9 mouse cellular contexts compared by ENCODE assay signal in the genomic region with DNA sequence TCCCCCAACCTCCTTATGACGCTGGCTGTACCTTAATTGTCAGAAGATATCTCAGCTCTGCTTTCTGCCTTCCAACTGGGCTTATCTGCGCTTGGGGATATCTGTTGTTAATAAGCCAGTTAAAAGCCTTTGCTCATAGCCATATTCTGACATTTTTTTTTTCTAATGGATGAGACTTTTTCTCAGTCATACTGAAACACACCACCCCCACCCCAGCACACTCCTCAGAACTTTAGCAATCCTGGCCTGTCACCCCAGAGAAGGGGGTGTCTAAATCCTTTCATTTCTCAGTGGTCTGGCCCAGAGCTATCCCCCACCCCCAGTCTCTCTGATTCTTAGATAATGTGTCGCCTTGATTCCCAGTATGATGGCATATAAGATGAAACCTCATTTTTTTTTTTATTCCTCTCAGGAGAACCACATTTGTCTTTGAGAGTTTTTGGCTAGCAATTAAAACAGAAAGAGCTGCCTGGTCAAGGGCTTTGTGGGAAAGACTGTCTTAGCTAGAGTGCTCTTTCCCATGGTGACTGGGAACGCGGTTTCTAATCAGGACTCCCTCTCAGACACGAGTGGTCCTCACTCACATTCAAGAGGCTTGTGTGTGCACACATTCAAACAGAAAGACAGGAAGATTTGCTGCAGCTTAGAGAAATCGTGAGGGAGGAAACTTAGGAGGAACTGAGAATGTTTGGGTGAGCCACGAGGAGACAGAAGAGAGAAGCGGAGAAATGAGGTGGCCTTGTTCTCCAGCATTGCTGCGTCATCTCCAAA.
A peak's percentile ranks its signal among the peaks of the same experiment; 100 is the strongest.
DNase-seq lines count a peak whose midpoint lies in the region; ATAC-seq and TF ChIP-seq lines count a peak whose summit lies in the region.
"Had no signal": no experiment of that assay in that cellular context is flagged by ENCODE, and none has a peak within 500 bp of the region (broad histone marks: within the 10 kb centered on the region; RNA-seq: fewer than 3 reads in every experiment).

No protein-coding gene starts in this region.

- no peak for TF ChIP-seq POLR2A in spleen, adult 2 months (IDR thresholded peaks at IDR 0.05; ENCODE audit: low read depth, low read length)

- H3K36me3 ChIP-seq in heart, embryonic 10.5 days, result no peaks in the 10 kb centered on the region
- no peaks in the 10 kb centered on the region for H3K36me3 ChIP-seq in spleen, adult 2 months (ENCODE audit: control insufficient read depth, insufficient read depth, low read length)
- H3K36me3 ChIP-seq in limb, embryonic 13.5 days, result no peaks in the 10 kb centered on the region

- peaks cover 58% of the 10 kb centered on the region for H3K4me1 ChIP-seq in heart, embryonic 10.5 days
- peaks cover 3% of the 10 kb centered on the region; the same call in 1 of the 2 replicates for H3K4me1 ChIP-seq in spleen, adult 2 months (ENCODE audit: control insufficient read depth, insufficient read depth, insufficient read length)
- peaks cover 64% of the 10 kb centered on the region for H3K4me1 ChIP-seq in limb, embryonic 13.5 days

- peak overlapping the region; percentile 84 for H3K27ac ChIP-seq in heart, embryonic 10.5 days
- H3K27ac ChIP-seq in spleen, adult 2 months (ENCODE audit: insufficient read depth, low read length), result no peak overlapping the region
- peak overlapping the region; percentile 93 for H3K27ac ChIP-seq in limb, embryonic 13.5 days

- no peaks in the 10 kb centered on the region for H3K27me3 ChIP-seq in heart, embryonic 10.5 days (ENCODE audit: insufficient read depth, poor library complexity, severe bottlenecking)
- H3K27me3 ChIP-seq in spleen, adult 2 months (ENCODE audit: control insufficient read depth, insufficient read depth, low read length), result no peaks in the 10 kb centered on the region
- no peaks in the 10 kb centered on the region for H3K27me3 ChIP-seq in limb, embryonic 13.5 days

- H3K9ac ChIP-seq in limb, embryonic 13.5 days, result peak overlapping the region; percentile 36; the same call in 1 of the 2 replicates

- DNase-seq in heart, embryonic 10.5 days (ENCODE audit: low spot score), result no peak
- DNase-seq in heart, postnatal 4 days, result no peak
- peak; percentile 26 to 27 for DNase-seq in spleen, adult 2 months (ENCODE audit: low read depth in 1 of 2, low spot score in 2 of 2)
- DNase-seq in spleen, postnatal 14 days (ENCODE audit: low spot score in 2 of 2), result no peak
- no peak for DNase-seq in cerebellum, adult 11 months
- no peak for DNase-seq in gastrocnemius, adult 18-20 months (ENCODE audit: low spot score)
- no peak for DNase-seq in left cerebral cortex, adult 8-10 months (ENCODE audit: low spot score in 2 of 2)

- WGBS in heart, embryonic 10.5 days, result 34% methylated on average over 10 of the region's 10 CpGs
- WGBS in spleen, adult 2 months, result 41% methylated on average over 10 of the region's 10 CpGs
- 33% methylated on average over 10 of the region's 10 CpGs for WGBS in limb, embryonic 13.5 days

- ATAC-seq in limb, embryonic 13.5 days (ENCODE audit: low FRiP score, low read depth), result no peak
- ATAC-seq: inflammation-experienced regulatory T-cells, adult 6 months had no signal

- no peak overlapping the region for H3K4me3 ChIP-seq in heart, embryonic 10.5 days
- H3K4me3 ChIP-seq in spleen, adult 2 months (ENCODE audit: extremely low read depth, insufficient read depth, insufficient read length), result no peak overlapping the region
- H3K4me3 ChIP-seq in limb, embryonic 13.5 days, result no peak overlapping the region

- no peak for TF ChIP-seq CTCF in spleen, adult 2 months (IDR thresholded peaks at IDR 0.05; ENCODE audit: extremely low read depth, insufficient read depth, insufficient read length, insufficient replicate concordance)

- no peaks in the 10 kb centered on the region for H3K9me3 ChIP-seq in heart, embryonic 10.5 days
- H3K9me3 ChIP-seq in limb, embryonic 13.5 days, result no peaks in the 10 kb centered on the region

- peak overlapping the region; percentile 32 for H3K4me2 ChIP-seq in limb, embryonic 13.5 days (replicated peaks)

Comparison
In these comparisons a context has a peak if more than half of its experiments do, and no peak if none do; other contexts are left out.
1. DNase-seq: peak in spleen, adult 2 months (2 of 2); none in heart, embryonic 10.5 days (single experiment), heart, postnatal 4 days (single experiment), spleen, postnatal 14 days (0 of 2), cerebellum, adult 11 months (single experiment), gastrocnemius, adult 18-20 months (single experiment) and left cerebral cortex, adult 8-10 months (0 of 2).